Mouse (Mus musculus): ENCODE measurements at regions not wholly inside any gene's neighbourhood (a gene's known extent, or its start where the extent isn't known, plus 50 kb on each side); places are given as distances from the start of the nearest gene placed in this dataset.

- DNase-seq (ENCODE audit: low spot score), result no peak
These were observed 60.0 kb upstream of the Ajap1 start for GRCm38 (mm10) chr4:153542631-153543031.

- DNase-seq (ENCODE audit: low spot score), result no peak
These were observed 61.5 kb upstream of the Ajap1 start for GRCm38 (mm10) chr4:153543900-153544648.

GRCm38 (mm10) chr4:153546709-153547108 lies 64.1 kb upstream of the Ajap1 start:
- no peak for DNase-seq (ENCODE audit: low spot score)

GRCm38 (mm10) chr4:153547111-153547510 lies 64.5 kb upstream of the Ajap1 start:
- DNase-seq (ENCODE audit: low spot score), result no peak

- DNase-seq (ENCODE audit: low spot score), result no peak
These were observed 65.3 kb upstream of the Ajap1 start for GRCm38 (mm10) chr4:153547871-153548270.

- no peak for DNase-seq (ENCODE audit: low spot score)
These were observed 68.7 kb upstream of the Ajap1 start for GRCm38 (mm10) chr4:153551291-153551690.

- DNase-seq (ENCODE audit: low spot score), result no peak
These were observed 69.9 kb upstream of the Ajap1 start for GRCm38 (mm10) chr4:153552483-153552882.

GRCm38 (mm10) chr4:153557812-153558608 lies 75.4 kb upstream of the Ajap1 start:
- DNase-seq (ENCODE audit: low spot score), result no peak

GRCm38 (mm10) chr4:153559568-153559967 lies 77.0 kb upstream of the Ajap1 start:
- no peak for DNase-seq (ENCODE audit: low spot score)

- DNase-seq (ENCODE audit: low spot score), result no peak
These were observed 77.6 kb upstream of the Ajap1 start for GRCm38 (mm10) chr4:153560193-153560592.

- DNase-seq (ENCODE audit: low spot score), result no peak
These were observed 78.3 kb upstream of the Ajap1 start for GRCm38 (mm10) chr4:153560956-153561355.

GRCm38 (mm10) chr4:153561991-153562390 lies 79.4 kb upstream of the Ajap1 start:
- DNase-seq (ENCODE audit: low spot score), result no peak

- no peak for DNase-seq (ENCODE audit: low spot score)
These were observed 84.8 kb upstream of the Ajap1 start for GRCm38 (mm10) chr4:153567329-153567973.

GRCm38 (mm10) chr4:153573180-153573769 lies 90.7 kb upstream of the Ajap1 start:
- DNase-seq (ENCODE audit: low spot score), result no peak

GRCm38 (mm10) chr4:153593291-153593690 lies 110.7 kb upstream of the Ajap1 start:
- no peak for DNase-seq (ENCODE audit: low spot score)

GRCm38 (mm10) chr4:153599794-153600370 lies 117.3 kb upstream of the Ajap1 start:
- no peak for DNase-seq (ENCODE audit: low spot score)

GRCm38 (mm10) chr4:153602496-153602895 lies 119.9 kb upstream of the Ajap1 start:
- no peak for DNase-seq (ENCODE audit: low spot score)

GRCm38 (mm10) chr4:153603056-153603840 lies 120.6 kb upstream of the Ajap1 start:
- no peak for DNase-seq (ENCODE audit: low spot score)

GRCm38 (mm10) chr4:153603936-153604335 lies 121.3 kb upstream of the Ajap1 start:
- no peak for DNase-seq (ENCODE audit: low spot score)

- DNase-seq (ENCODE audit: low spot score), result no peak
These were observed 122.3 kb upstream of the Ajap1 start for GRCm38 (mm10) chr4:153604695-153605485.

Measured in c-Kit-positive CD71-positive TER-119-positive erythroid progenitor cells, embryonic 14.5 days (primary cell).